ENCODE assay signal across 24 mouse cellular contexts in genomic region chr9:68330721-68331120, GRCm38 (mm10).
DNase-seq lines count a peak whose midpoint lies in the region; ATAC-seq and TF ChIP-seq lines count a peak whose summit lies in the region.
"Had no signal": no experiment of that assay in that cellular context is flagged by ENCODE, and none has a peak within 500 bp of the region (broad histone marks: within the 10 kb centered on the region; RNA-seq: fewer than 3 reads in every experiment).

No protein-coding gene starts in this region.

- no peaks in the 10 kb centered on the region for H3K27me3 ChIP-seq in embryonic facial prominence, embryonic 14.5 days (replicated peaks; ENCODE audit: control insufficient read depth, insufficient read depth, low read length)
- no peaks in the 10 kb centered on the region for H3K27me3 ChIP-seq in embryonic facial prominence, embryonic 10.5 days (replicated peaks; ENCODE audit: low read depth, poor library complexity, severe bottlenecking)
- H3K27me3 ChIP-seq in limb, embryonic 14.5 days (ENCODE audit: control insufficient read depth, insufficient read depth, low read length), result no peaks in the 10 kb centered on the region
- no peaks in the 10 kb centered on the region for H3K27me3 ChIP-seq in limb, embryonic 10.5 days (ENCODE audit: low read depth, poor library complexity, severe bottlenecking)
- H3K27me3 ChIP-seq: embryonic facial prominence, embryonic 13.5 days; heart, embryonic 12.5 days; heart, embryonic 15.5 days; hindbrain, embryonic 13.5 days; intestine, embryonic 15.5 days; Patski had no signal

- no peak overlapping the region for H3K4me2 ChIP-seq in embryonic facial prominence, embryonic 14.5 days (ENCODE audit: low read depth, low read length)
- H3K4me2 ChIP-seq in limb, embryonic 14.5 days (replicated peaks; ENCODE audit: low read depth, low read length, severe bottlenecking), result no peak overlapping the region
- H3K4me2 ChIP-seq: embryonic facial prominence, embryonic 13.5 days; heart, embryonic 12.5 days; heart, embryonic 15.5 days; hindbrain, embryonic 13.5 days; intestine, embryonic 15.5 days had no signal

- no peak for ATAC-seq in embryonic facial prominence, embryonic 14.5 days (ENCODE audit: low read depth)
- ATAC-seq in limb, embryonic 14.5 days (ENCODE audit: low FRiP score, low read depth), result no peak
- ATAC-seq: forebrain, embryonic 16.5 days; hindbrain, embryonic 16.5 days; intestine, embryonic 15.5 days; Patski had no signal

- no peak for TF ChIP-seq CTCF in brain, embryonic 14.5 days (IDR thresholded peaks at IDR 0.05; ENCODE audit: borderline replicate concordance, extremely low read depth, insufficient read depth, insufficient read length)

- H3K27ac ChIP-seq in embryonic facial prominence, embryonic 14.5 days (replicated peaks; ENCODE audit: low read depth, low read length), result no peak overlapping the region
- H3K27ac ChIP-seq in embryonic facial prominence, embryonic 10.5 days (replicated peaks), result no peak overlapping the region
- H3K27ac ChIP-seq in limb, embryonic 14.5 days (replicated peaks; ENCODE audit: low read depth, low read length), result no peak overlapping the region
- no peak overlapping the region for H3K27ac ChIP-seq in limb, embryonic 10.5 days
- H3K27ac ChIP-seq: embryonic facial prominence, embryonic 13.5 days; heart, embryonic 15.5 days; hindbrain, embryonic 10.5 days; hindbrain, embryonic 13.5 days; intestine, embryonic 15.5 days had no signal

- no peak overlapping the region for H3K4me3 ChIP-seq in embryonic facial prominence, embryonic 14.5 days (ENCODE audit: low read depth, low read length)
- no peak overlapping the region for H3K4me3 ChIP-seq in embryonic facial prominence, embryonic 10.5 days
- H3K4me3 ChIP-seq in limb, embryonic 14.5 days (replicated peaks; ENCODE audit: low read length), result no peak overlapping the region
- no peak overlapping the region for H3K4me3 ChIP-seq in limb, embryonic 10.5 days
- H3K4me3 ChIP-seq: embryonic facial prominence, embryonic 13.5 days; heart, embryonic 12.5 days; heart, embryonic 15.5 days; hindbrain, embryonic 10.5 days; hindbrain, embryonic 13.5 days; intestine, embryonic 15.5 days had no signal

- H3K36me3 ChIP-seq in embryonic facial prominence, embryonic 14.5 days (ENCODE audit: control insufficient read depth, insufficient read depth, low read length), result no peaks in the 10 kb centered on the region
- no peaks in the 10 kb centered on the region for H3K36me3 ChIP-seq in embryonic facial prominence, embryonic 10.5 days (replicated peaks)
- no peaks in the 10 kb centered on the region for H3K36me3 ChIP-seq in limb, embryonic 14.5 days (ENCODE audit: control insufficient read depth, insufficient read depth, low read length)
- no peaks in the 10 kb centered on the region for H3K36me3 ChIP-seq in limb, embryonic 10.5 days
- H3K36me3 ChIP-seq: embryonic facial prominence, embryonic 13.5 days; heart, embryonic 12.5 days; heart, embryonic 15.5 days; hindbrain, embryonic 10.5 days; hindbrain, embryonic 13.5 days; intestine, embryonic 15.5 days had no signal

- TF ChIP-seq POLR2A in limb, embryonic 14.5 days (IDR thresholded peaks at IDR 0.05; ENCODE audit: borderline replicate concordance, extremely low read depth, insufficient read depth, insufficient read length), result no peak
- TF ChIP-seq POLR2A in brain, embryonic 14.5 days (IDR thresholded peaks at IDR 0.05; ENCODE audit: borderline replicate concordance, extremely low read depth, insufficient read depth, insufficient read length, poor library complexity, severe bottlenecking), result no peak

- H3K9ac ChIP-seq in embryonic facial prominence, embryonic 14.5 days (ENCODE audit: low read depth, low read length), result no peak overlapping the region
- no peak overlapping the region for H3K9ac ChIP-seq in limb, embryonic 14.5 days (ENCODE audit: low read depth, low read length, severe bottlenecking)
- H3K9ac ChIP-seq: embryonic facial prominence, embryonic 13.5 days; heart, embryonic 12.5 days; heart, embryonic 15.5 days; hindbrain, embryonic 13.5 days; intestine, embryonic 15.5 days had no signal

- 52% methylated on average over 3 of the region's 3 CpGs for WGBS in embryonic facial prominence, embryonic 14.5 days
- 85% methylated on average over 3 of the region's 3 CpGs for WGBS in embryonic facial prominence, embryonic 10.5 days
- WGBS in limb, embryonic 14.5 days, result 44% methylated on average over 3 of the region's 3 CpGs
- whole genome bisulfite sequencing in limb, embryonic 10.5 days, result 90% methylated on average over 3 of the region's 3 CpGs

- no peaks in the 10 kb centered on the region for H3K9me3 ChIP-seq in embryonic facial prominence, embryonic 14.5 days (ENCODE audit: control insufficient read depth, low read length)
- no peaks in the 10 kb centered on the region for H3K9me3 ChIP-seq in embryonic facial prominence, embryonic 10.5 days
- H3K9me3 ChIP-seq in limb, embryonic 14.5 days (ENCODE audit: control insufficient read depth, low read length), result no peaks in the 10 kb centered on the region
- no peaks in the 10 kb centered on the region for H3K9me3 ChIP-seq in limb, embryonic 10.5 days (replicated peaks)
- H3K9me3 ChIP-seq: embryonic facial prominence, embryonic 13.5 days; heart, embryonic 12.5 days; heart, embryonic 15.5 days; hindbrain, embryonic 10.5 days; hindbrain, embryonic 13.5 days; intestine, embryonic 15.5 days had no signal

- DNase-seq in embryonic facial prominence, embryonic 14.5 days (ENCODE audit: low spot score), result peak; percentile 39
- no peak for DNase-seq in embryonic facial prominence, embryonic 10.5 days (ENCODE audit: low spot score)
- peak; percentile 57 for DNase-seq in limb, embryonic 14.5 days (ENCODE audit: low spot score)
- no peak for DNase-seq in limb, embryonic 10.5 days (ENCODE audit: low spot score)
- DNase-seq in brain, embryonic 14.5 days (ENCODE audit: low read depth), result peak; percentile 69
- no peak for DNase-seq in embryo, embryonic 10 days (ENCODE audit: low spot score)
- DNase-seq: adrenal gland, postnatal 10 days; adrenal gland, postnatal 36 days; cerebellum, adult 11-12 months; cerebellum, adult 8-10 months; gastrocnemius, postnatal 10 days; gastrocnemius, postnatal 36 days; heart, postnatal 10 days; heart, postnatal 36 days; kidney, adult 11 months had no signal

- no peaks in the 10 kb centered on the region for H3K4me1 ChIP-seq in embryonic facial prominence, embryonic 14.5 days (ENCODE audit: control insufficient read depth, insufficient read depth, low read length)
- no peaks in the 10 kb centered on the region for H3K4me1 ChIP-seq in embryonic facial prominence, embryonic 10.5 days
- H3K4me1 ChIP-seq in limb, embryonic 14.5 days (ENCODE audit: control insufficient read depth, insufficient read depth, low read length), result no peaks in the 10 kb centered on the region
- H3K4me1 ChIP-seq in limb, embryonic 10.5 days, result no peaks in the 10 kb centered on the region
- H3K4me1 ChIP-seq: embryonic facial prominence, embryonic 13.5 days; heart, embryonic 12.5 days; heart, embryonic 15.5 days; hindbrain, embryonic 10.5 days; hindbrain, embryonic 13.5 days; intestine, embryonic 15.5 days had no signal

Comparison
In these comparisons a context has a peak if more than half of its experiments do, and no peak if none do; other contexts are left out.
1. DNase-seq: peak in embryonic facial prominence, embryonic 14.5 days (single experiment), limb, embryonic 14.5 days (single experiment) and brain, embryonic 14.5 days (single experiment); none in embryonic facial prominence, embryonic 10.5 days (single experiment), limb, embryonic 10.5 days (single experiment) and embryo, embryonic 10 days (single experiment).